ENCODE assay signal across 1 mouse cellular context in the genomic region with DNA sequence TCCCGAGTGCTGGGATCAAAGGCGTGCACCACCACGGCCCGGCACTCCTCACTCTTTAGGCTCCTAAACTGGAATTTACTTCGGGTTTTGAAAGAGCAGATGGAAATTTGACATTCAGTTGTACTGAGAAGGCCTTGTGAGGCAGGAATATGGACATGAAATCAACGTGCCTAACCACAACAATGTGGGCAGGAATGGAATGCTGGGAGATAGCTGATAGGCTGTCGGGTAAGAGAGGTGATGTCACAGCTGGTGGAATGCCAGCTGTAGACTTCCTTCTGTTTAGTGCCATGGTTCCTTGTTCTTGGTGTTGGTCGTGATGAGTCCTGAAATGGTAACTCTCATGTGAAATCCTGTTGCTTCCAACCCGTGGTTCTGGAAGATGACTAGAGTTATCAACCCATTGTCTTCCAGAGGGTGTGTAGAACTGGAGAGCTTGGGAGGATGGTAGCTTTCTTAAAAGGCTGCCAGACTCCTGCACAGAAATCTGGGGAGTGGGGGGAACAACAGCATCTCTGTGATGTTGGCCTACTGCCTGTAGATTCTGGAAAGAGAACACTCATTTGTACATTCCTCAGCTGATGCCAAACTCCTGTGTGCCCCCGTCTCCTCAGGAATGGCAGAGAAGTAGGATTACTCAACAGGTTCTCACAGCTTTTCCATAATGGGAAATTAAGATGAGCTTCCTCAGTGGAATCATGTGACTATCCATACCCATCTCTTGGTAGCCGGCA.
TF ChIP-seq lines count a peak whose summit lies in the region.

No protein-coding gene starts in this region.

TF ChIP-seq in MEL, 35 proteins besides CTCF, POLR2A, EP300 and RAD21 (continued from another document):
- TF ChIP-seq MAFK (IDR thresholded peaks at IDR 0.05; ENCODE audit: borderline replicate concordance, low read depth, low read length) (no peak), MAX (IDR thresholded peaks at IDR 0.05; ENCODE audit: low read length) (peak; percentile 65), MYC (IDR thresholded peaks at IDR 0.05; ENCODE audit: low read depth, low read length) (peak; percentile 73), ZKSCAN1 (IDR thresholded peaks at IDR 0.05; ENCODE audit: low read depth, low read length) (no peak), ELF1 (IDR thresholded peaks at IDR 0.05; ENCODE audit: low read depth, low read length) (no peak), TAL1 (IDR thresholded peaks at IDR 0.05; ENCODE audit: low read length) (no peak), MYB (IDR thresholded peaks at IDR 0.05; ENCODE audit: low read depth, low read length) (no peak), GABPA (IDR thresholded peaks at IDR 0.05; ENCODE audit: low read depth, low read length) (no peak), POLR2AphosphoS2 (IDR thresholded peaks at IDR 0.05; ENCODE audit: low read length) (no peak), ETS1 (IDR thresholded peaks at IDR 0.05; ENCODE audit: low read depth, low read length) (peak; percentile 86), CHD2 (IDR thresholded peaks at IDR 0.05; ENCODE audit: low read length) (no peak), SMC3 (IDR thresholded peaks at IDR 0.05; ENCODE audit: low read depth, low read length) (no peak), ZC3H11A (IDR thresholded peaks at IDR 0.05; ENCODE audit: low read depth, low read length) (no peak), ZMIZ1 (IDR thresholded peaks at IDR 0.05; ENCODE audit: low read depth, low read length) (no peak), KAT2A (conservative IDR thresholded peaks at IDR 0.05; ENCODE audit: low read depth, low read length) (no peak), USF1 (IDR thresholded peaks at IDR 0.05; ENCODE audit: low read depth, low read length) (no peak), NELFE (IDR thresholded peaks at IDR 0.05; ENCODE audit: low read depth, low read length) (no peak), MXI1 (IDR thresholded peaks at IDR 0.05; ENCODE audit: low read depth, low read length) (no peak; the same call in 1 of the 2 replicates), USF2 (IDR thresholded peaks at IDR 0.05; ENCODE audit: borderline replicate concordance in 1 of 2, insufficient read depth in 1 of 2, low read depth in 1 of 2, low read length in 2 of 2) (no peak), MEF2A (IDR thresholded peaks at IDR 0.05; ENCODE audit: extremely low read depth, insufficient replicate concordance, low read depth, low read length, poor library complexity, severe bottlenecking) (no peak), GATA1 (IDR thresholded peaks at IDR 0.05; ENCODE audit: low read depth, low read length) (no peak), SIN3A (IDR thresholded peaks at IDR 0.05; ENCODE audit: low read length) (peak; percentile 54; the same call in 1 of the 2 replicates), ZNF384 (IDR thresholded peaks at IDR 0.05; ENCODE audit: low read depth, low read length) (no peak), UBTF (IDR thresholded peaks at IDR 0.05; ENCODE audit: borderline replicate concordance, insufficient read depth, low read depth, low read length) (no peak), BHLHE40 (IDR thresholded peaks at IDR 0.05; ENCODE audit: borderline replicate concordance, low read depth, low read length) (no peak), TBP (IDR thresholded peaks at IDR 0.05; ENCODE audit: low read depth, low read length) (no peak)
